21 mouse cellular contexts compared by ENCODE assay signal in the genomic region with DNA sequence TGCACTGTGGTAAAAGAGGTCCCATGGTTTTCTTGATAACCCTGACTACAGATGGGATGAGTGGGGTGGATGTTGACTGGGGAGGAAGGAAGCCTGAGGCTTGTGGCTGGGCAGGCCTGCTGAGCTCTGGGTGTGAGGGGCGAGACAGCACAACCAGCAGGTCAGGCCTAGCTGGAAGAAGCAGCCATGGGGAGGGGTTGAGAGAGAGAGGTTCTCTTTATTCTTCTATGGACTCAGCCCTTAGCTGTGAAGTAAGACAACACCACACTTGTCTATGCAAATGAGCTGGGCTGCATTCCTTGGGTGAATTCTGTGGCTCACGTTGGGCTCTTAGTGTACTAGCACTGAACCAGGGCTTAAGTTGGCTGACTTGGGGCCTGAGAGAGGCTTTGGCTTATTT. TPM values are rescaled to one million over a fixed set of nuclear protein-coding genes. Genes with fewer than 3 reads are reported as not detected.
DNase-seq lines count a peak whose midpoint lies in the region; ATAC-seq and TF ChIP-seq lines count a peak whose summit lies in the region.
"Had no signal": no experiment of that assay in that cellular context is flagged by ENCODE, and none has a peak within 500 bp of the region (broad histone marks: within the 10 kb centered on the region; RNA-seq: fewer than 3 reads in every experiment).

No protein-coding gene starts in this region.

- no peak overlapping the region for H3K27ac ChIP-seq in embryonic facial prominence, embryonic 14.5 days (replicated peaks; ENCODE audit: low read depth, low read length)
- no peak overlapping the region for H3K27ac ChIP-seq in embryonic facial prominence, embryonic 10.5 days (replicated peaks)
- peak overlapping the region; percentile 73 for H3K27ac ChIP-seq in lung, postnatal 0 days (ENCODE audit: low read length)
- H3K27ac ChIP-seq: embryonic facial prominence, embryonic 13.5 days; forebrain, embryonic 15.5 days; hindbrain, embryonic 15.5 days; intestine, embryonic 15.5 days; kidney, embryonic 15.5 days; limb, embryonic 12.5 days had no signal

- 0 out of 2 replicates have a peak, but pooled peaks have one; percentile 6 for ATAC-seq in embryonic facial prominence, embryonic 14.5 days (ENCODE audit: low read depth)
- ATAC-seq in lung, postnatal 0 days, result peak; percentile 94
- peak; percentile 63 for ATAC-seq in granulocyte monocyte progenitor cell, adult 5-6 weeks (replicated peaks; ENCODE audit: poor library complexity, severe bottlenecking)
- ATAC-seq in monocyte, adult 5-6 weeks (replicated peaks; ENCODE audit: insufficient number of reproducible peaks, low FRiP score, low TSS enrichment, poor library complexity, severe bottlenecking), result peak; percentile 37; the same call in 1 of the 2 replicates
- ATAC-seq: CD4-positive, CD25-positive, alpha-beta regulatory T cell, adult 4 months; forebrain, embryonic 15.5 days; intestine, embryonic 15.5 days had no signal

- no peak overlapping the region for H3K4me3 ChIP-seq in embryonic facial prominence, embryonic 14.5 days (ENCODE audit: low read depth, low read length)
- H3K4me3 ChIP-seq in embryonic facial prominence, embryonic 10.5 days, result no peak overlapping the region
- no peak overlapping the region for H3K4me3 ChIP-seq in lung, postnatal 0 days (ENCODE audit: low read depth, low read length)
- H3K4me3 ChIP-seq: embryonic facial prominence, embryonic 13.5 days; forebrain, embryonic 15.5 days; heart, embryonic 12.5 days; hindbrain, embryonic 15.5 days; intestine, embryonic 15.5 days; kidney, embryonic 15.5 days; limb, embryonic 12.5 days had no signal

- peak; percentile 11 for DNase-seq in embryonic facial prominence, embryonic 14.5 days (ENCODE audit: low spot score)
- no peak for DNase-seq in embryonic facial prominence, embryonic 10.5 days (ENCODE audit: low spot score)
- peak; percentile 59 for DNase-seq in lung, postnatal 0 days (ENCODE audit: low spot score)
- no peak for DNase-seq in lung, postnatal 14 days
- no peak for DNase-seq in spleen, postnatal 4 days (ENCODE audit: low spot score in 2 of 2)
- DNase-seq in frontal cortex, postnatal 25 days (ENCODE audit: low spot score in 2 of 2), result no peak
- DNase-seq: adrenal gland, postnatal 10 days; cerebellum, adult 9-11 months; heart, postnatal 36 days; thymus, adult 18-20 months had no signal

- H3K4me2 ChIP-seq in embryonic facial prominence, embryonic 14.5 days (ENCODE audit: low read depth, low read length), result no peak overlapping the region
- no peak overlapping the region for H3K4me2 ChIP-seq in lung, postnatal 0 days (replicated peaks; ENCODE audit: low read depth, low read length)
- H3K4me2 ChIP-seq: embryonic facial prominence, embryonic 13.5 days; forebrain, embryonic 15.5 days; heart, embryonic 12.5 days; hindbrain, embryonic 15.5 days; intestine, embryonic 15.5 days; kidney, embryonic 15.5 days; limb, embryonic 12.5 days; midbrain, embryonic 11.5 days had no signal

- no peak for TF ChIP-seq EP300 in lung, postnatal 0 days (IDR thresholded peaks at IDR 0.05)

- H3K9ac ChIP-seq in embryonic facial prominence, embryonic 14.5 days (ENCODE audit: low read depth, low read length), result no peak overlapping the region
- no peak overlapping the region for H3K9ac ChIP-seq in lung, postnatal 0 days (replicated peaks; ENCODE audit: low read depth)
- H3K9ac ChIP-seq: embryonic facial prominence, embryonic 13.5 days; forebrain, embryonic 15.5 days; heart, embryonic 12.5 days; hindbrain, embryonic 15.5 days; intestine, embryonic 15.5 days; kidney, embryonic 15.5 days; limb, embryonic 12.5 days had no signal

- H3K27me3 ChIP-seq in embryonic facial prominence, embryonic 14.5 days (replicated peaks; ENCODE audit: control insufficient read depth, insufficient read depth, low read length), result no peaks in the 10 kb centered on the region
- no peaks in the 10 kb centered on the region for H3K27me3 ChIP-seq in embryonic facial prominence, embryonic 10.5 days (replicated peaks; ENCODE audit: low read depth, poor library complexity, severe bottlenecking)
- H3K27me3 ChIP-seq in lung, postnatal 0 days (replicated peaks; ENCODE audit: insufficient read depth, low read length), result no peaks in the 10 kb centered on the region
- H3K27me3 ChIP-seq: embryonic facial prominence, embryonic 13.5 days; forebrain, embryonic 15.5 days; heart, embryonic 12.5 days; hindbrain, embryonic 15.5 days; intestine, embryonic 15.5 days; kidney, embryonic 15.5 days; limb, embryonic 12.5 days had no signal

- H3K9me3 ChIP-seq in embryonic facial prominence, embryonic 14.5 days (ENCODE audit: control insufficient read depth, low read length), result no peaks in the 10 kb centered on the region
- no peaks in the 10 kb centered on the region for H3K9me3 ChIP-seq in embryonic facial prominence, embryonic 10.5 days
- H3K9me3 ChIP-seq in lung, postnatal 0 days (ENCODE audit: low read length), result no peaks in the 10 kb centered on the region
- H3K9me3 ChIP-seq: embryonic facial prominence, embryonic 13.5 days; forebrain, embryonic 15.5 days; heart, embryonic 12.5 days; hindbrain, embryonic 15.5 days; intestine, embryonic 15.5 days; kidney, embryonic 15.5 days; limb, embryonic 12.5 days had no signal

- WGBS in embryonic facial prominence, embryonic 14.5 days, result 45% methylated on average over 2 of the region's 2 CpGs
- WGBS in embryonic facial prominence, embryonic 10.5 days, result 52% methylated on average over 2 of the region's 2 CpGs
- 35% methylated on average over 2 of the region's 2 CpGs for WGBS in lung, postnatal 0 days

- TF ChIP-seq CTCF in lung, postnatal 0 days (IDR thresholded peaks at IDR 0.05), result no peak

- peaks cover 6% of the 10 kb centered on the region; the same call in 1 of the 2 replicates for H3K36me3 ChIP-seq in embryonic facial prominence, embryonic 14.5 days (ENCODE audit: control insufficient read depth, insufficient read depth, low read length)
- H3K36me3 ChIP-seq in embryonic facial prominence, embryonic 10.5 days (replicated peaks), result peaks cover 26% of the 10 kb centered on the region
- no peaks in the 10 kb centered on the region for H3K36me3 ChIP-seq in lung, postnatal 0 days (ENCODE audit: insufficient read depth, low read length)
- H3K36me3 ChIP-seq: forebrain, embryonic 15.5 days; hindbrain, embryonic 15.5 days had no signal

- H3K4me1 ChIP-seq in embryonic facial prominence, embryonic 14.5 days (ENCODE audit: control insufficient read depth, insufficient read depth, low read length), result no peaks in the 10 kb centered on the region
- no peaks in the 10 kb centered on the region for H3K4me1 ChIP-seq in embryonic facial prominence, embryonic 10.5 days
- H3K4me1 ChIP-seq in lung, postnatal 0 days (ENCODE audit: insufficient read depth, low read depth, low read length), result no peaks in the 10 kb centered on the region
- H3K4me1 ChIP-seq: embryonic facial prominence, embryonic 13.5 days; forebrain, embryonic 15.5 days; heart, embryonic 12.5 days; hindbrain, embryonic 15.5 days; intestine, embryonic 15.5 days; kidney, embryonic 15.5 days; limb, embryonic 12.5 days had no signal

RNA-seq across cellular contexts. Expression of gene Dcun1d1, which starts 2.8 kb away (rescaled TPM):
- 84.4 and 89.6 TPM in 2 replicates for polyA plus RNA-seq in embryonic facial prominence, embryonic 14.5 days (2014; fragmentation: Nextera tagmentation; extraction: Ambion mirVana)
- polyA plus RNA-seq in embryonic facial prominence, embryonic 10.5 days (2016; fragmentation: Nextera tagmentation; extraction: Ambion mirVana), result 104 and 106 TPM in 2 replicates
- 78.1 and 84.8 TPM in 2 replicates for polyA plus RNA-seq in lung, postnatal 0 days (2015; fragmentation: Nextera tagmentation; extraction: Ambion mirVana)
- 90.1 and 111 TPM in 2 replicates for total RNA-seq in granulocyte monocyte progenitor cell, adult 5-6 weeks (2014; fragmentation: Nextera tagmentation)
- total RNA-seq in granulocyte monocyte progenitor cell, adult 5-6 weeks (2017), result 221 and 228 TPM in 2 replicates
- total RNA-seq in monocyte, adult 5-6 weeks (2017), result 153 to 202 TPM (median 172 TPM) in 3 replicates

Comparison
In these comparisons a context has a peak if more than half of its experiments do, and no peak if none do; other contexts are left out.
1. DNase-seq: peak in embryonic facial prominence, embryonic 14.5 days (single experiment) and lung, postnatal 0 days (single experiment); none in embryonic facial prominence, embryonic 10.5 days (single experiment), lung, postnatal 14 days (single experiment), spleen, postnatal 4 days (0 of 2) and frontal cortex, postnatal 25 days (0 of 2).
2. ATAC-seq: peak in every context shown above with its lines; median percentile 94 in lung, postnatal 0 days; 63 in granulocyte monocyte progenitor cell, adult 5-6 weeks; 37 in monocyte, adult 5-6 weeks; 6 in embryonic facial prominence, embryonic 14.5 days.